Mouse (Mus musculus): Measurements from ENCODE around the gene Chka.

Chka gene

DNA sequence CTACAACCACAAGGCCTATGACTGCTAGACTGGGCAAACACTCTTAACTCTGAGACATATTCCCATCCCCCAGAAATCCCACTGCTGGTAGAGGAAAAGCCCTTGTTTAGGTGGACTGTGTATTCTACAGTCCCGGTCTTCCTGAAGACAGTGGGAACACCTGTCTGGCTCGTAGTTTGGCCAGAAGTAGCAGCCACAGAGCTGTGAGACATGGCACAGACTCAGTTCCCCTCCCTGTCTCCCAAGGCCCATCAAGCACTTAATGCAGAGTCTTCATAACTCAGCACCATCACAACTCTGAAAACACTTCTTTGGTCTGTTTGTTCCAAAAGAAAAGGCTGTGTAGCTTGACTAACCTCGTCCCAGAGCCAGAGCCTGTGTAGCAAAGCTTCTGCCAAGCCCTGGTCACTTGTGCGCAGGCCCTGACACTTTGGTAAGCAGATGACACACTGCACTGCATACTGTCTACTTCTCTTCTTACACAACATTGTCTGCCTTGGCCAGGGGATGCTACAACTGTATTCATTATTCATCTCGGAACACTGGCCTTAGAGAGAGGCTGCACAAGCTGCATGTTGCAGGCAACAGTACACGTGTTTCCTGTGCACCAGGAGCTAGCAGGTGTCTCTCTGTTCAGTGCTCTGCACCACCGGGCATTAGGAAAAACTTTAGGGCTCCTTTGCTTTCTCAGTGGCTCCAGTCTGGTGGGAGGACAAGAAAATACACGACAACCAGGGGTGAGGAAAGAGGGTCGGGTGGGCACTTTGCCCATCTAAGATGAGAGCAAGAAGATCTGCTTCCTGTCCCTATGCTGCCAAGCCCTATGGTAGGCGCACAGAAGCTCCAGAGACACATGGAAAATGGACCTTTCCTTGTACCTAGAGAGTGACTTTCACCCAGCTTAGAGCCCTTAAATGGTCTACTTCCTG, 4.6 kb upstream of the Chka start:
- no peak for DNase-seq (ENCODE audit: low read depth, low spot score)

GRCm38 (mm10) chr19:3847711-3848110, 3.9 kb upstream of the Chka start:
- no peak for DNase-seq (ENCODE audit: low read depth, low spot score)

- DNase-seq (ENCODE audit: low read depth, low spot score), result no peak
Observed at GRCm38 (mm10) chr19:3848207-3848808, 3.3 kb upstream of the Chka start.

GRCm38 (mm10) chr19:3849251-3849650, 2.3 kb upstream of the Chka start:
- DNase-seq (ENCODE audit: low read depth, low spot score), result no peak

DNA sequence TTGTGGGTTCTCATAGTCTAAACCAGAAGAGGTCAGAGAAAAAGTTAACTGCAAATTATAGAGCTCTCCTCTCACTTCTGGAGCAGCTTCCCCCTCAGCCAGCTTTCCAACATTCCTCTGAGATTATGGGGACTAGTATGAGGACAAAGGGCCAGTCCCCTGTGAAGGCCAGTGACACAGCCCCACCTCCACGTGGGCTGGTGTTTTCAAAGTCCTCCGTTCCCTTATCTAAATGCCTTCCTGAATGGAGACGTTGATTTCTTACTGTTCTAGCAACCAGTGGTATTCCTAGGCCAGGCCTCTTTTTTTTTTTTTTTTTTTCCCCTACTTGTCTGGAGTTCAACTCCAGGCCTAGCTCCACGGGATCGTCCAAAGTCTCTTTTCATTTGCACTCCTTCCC, 1.5 kb upstream of the Chka start:
- no peak for DNase-seq (ENCODE audit: low read depth, low spot score)

DNA sequence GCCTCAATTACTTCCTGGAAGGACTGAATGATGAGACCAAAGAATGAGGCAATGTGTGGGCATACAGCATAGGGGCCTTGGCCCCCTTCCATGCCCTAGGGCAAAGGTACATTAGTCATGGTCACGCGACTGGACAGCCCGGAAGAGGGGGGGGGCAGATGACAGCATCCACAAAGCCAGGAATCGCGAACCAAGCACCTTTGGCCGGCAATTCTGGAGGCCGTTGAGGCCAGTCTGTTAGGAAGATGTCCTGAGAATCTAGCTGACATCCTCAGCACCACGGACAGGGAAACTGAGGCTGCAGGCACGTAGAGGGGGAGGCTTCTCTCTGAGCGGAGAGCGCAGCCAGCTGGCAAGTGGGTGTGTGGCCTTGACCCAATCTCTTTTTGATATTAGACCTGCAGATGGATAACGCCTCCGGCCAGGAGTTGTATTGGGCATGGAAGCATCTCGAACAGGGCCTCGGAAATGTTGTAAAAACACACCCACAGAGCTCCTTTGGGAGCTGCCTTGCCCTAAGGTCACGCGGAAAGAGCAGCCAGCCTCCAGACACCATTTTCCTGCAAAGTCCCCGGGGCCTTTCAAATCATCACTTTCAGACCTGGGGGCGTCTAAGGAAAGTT, 615 bp upstream of the Chka start:
- peak; percentile 50 for DNase-seq (ENCODE audit: low read depth, low spot score)

DNA sequence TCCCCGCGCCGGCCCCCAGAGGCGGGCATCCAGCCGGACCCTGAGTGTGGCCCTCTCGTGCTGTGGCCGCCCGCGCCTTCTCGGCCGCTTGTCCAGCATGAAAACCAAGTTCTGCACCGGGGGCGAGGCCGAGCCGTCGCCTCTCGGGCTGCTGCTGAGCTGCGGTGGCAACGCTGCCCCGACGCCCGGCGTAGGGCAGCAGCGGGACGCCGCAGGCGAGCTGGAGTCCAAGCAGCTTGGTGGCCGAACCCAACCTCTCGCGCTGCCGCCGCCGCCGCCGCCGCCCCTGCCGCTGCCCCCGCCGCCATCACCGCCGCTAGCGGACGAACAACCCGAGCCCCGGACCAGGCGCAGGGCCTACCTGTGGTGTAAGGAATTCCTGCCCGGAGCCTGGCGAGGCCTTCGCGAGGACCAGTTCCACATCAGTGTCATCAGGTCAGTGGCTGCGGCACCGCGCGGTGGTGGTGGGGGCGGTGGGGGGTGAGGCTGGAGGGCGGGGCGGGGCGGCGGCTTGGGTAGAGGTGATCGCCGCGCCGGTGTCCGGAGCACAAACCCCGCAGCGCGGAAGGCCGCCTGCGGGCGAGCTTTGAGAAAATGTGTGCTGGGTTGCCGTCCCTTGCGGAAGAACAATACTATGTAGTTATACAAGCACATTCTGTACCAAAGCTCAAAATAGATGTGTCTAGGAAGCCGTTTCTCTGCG, 557 bp downstream of the Chka start:
- DNase-seq (ENCODE audit: low read depth, low spot score), result no peak

- no peak for DNase-seq (ENCODE audit: low read depth, low spot score)
Observed at GRCm38 (mm10) chr19:3853121-3853520, 1.5 kb downstream of the Chka start.

GRCm38 (mm10) chr19:3853891-3854290, 2.3 kb downstream of the Chka start:
- DNase-seq (ENCODE audit: low read depth, low spot score), result no peak

- DNase-seq (ENCODE audit: low read depth, low spot score), result no peak
Observed at GRCm38 (mm10) chr19:3855091-3855490, 3.5 kb downstream of the Chka start.

DNA sequence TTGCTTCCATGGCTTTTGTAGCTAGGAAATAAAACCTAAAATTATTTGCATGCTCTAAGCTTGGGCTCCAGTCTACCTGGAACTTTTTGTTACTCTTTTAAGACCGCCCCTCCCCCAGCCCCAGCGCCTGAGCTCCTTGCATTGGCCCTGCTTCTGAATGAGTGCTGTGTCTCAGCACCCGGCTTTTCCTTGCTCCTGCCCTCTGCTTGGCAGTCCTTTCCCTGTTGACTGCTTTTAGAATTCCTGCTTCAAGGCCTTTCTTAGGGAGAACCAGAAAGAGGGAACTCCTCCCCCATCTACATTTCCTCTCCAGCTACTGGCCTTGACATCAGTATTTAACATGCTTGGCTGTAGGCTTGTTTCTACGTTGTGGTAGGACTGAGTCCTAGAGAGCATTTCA, 4.0 kb downstream of the Chka start:
- no peak for DNase-seq (ENCODE audit: low read depth, low spot score)

- no peak for DNase-seq (ENCODE audit: low read depth, low spot score)
Observed at GRCm38 (mm10) chr19:3857220-3857619, 5.6 kb downstream of the Chka start.

DNA sequence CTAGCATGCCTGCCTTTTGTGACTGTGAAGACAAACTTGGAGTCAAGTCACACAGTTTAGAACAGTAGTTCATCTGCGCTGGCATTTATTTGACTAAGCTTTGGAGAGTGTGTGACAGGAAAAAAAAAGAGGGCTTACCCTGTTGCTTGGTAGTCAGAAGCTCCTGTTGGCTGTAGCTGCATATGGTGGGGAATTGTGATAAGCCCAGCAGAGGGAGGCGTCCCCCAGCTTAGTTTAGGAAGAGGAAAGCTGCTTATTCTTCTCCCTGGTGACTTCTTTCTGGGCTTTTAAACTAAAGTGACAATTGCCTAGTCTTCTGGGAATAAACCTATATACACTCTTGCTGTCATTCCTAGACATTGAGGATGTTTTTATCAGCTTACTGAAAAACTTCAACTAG, 11.1 kb downstream of the Chka start:
- no peak for DNase-seq (ENCODE audit: low read depth, low spot score)

- DNase-seq (ENCODE audit: low read depth, low spot score), result no peak
Observed at GRCm38 (mm10) chr19:3864960-3865359, 13.4 kb downstream of the Chka start.

- DNase-seq (ENCODE audit: low read depth, low spot score), result no peak
Observed at GRCm38 (mm10) chr19:3868290-3868689, 16.7 kb downstream of the Chka start.

- DNase-seq (ENCODE audit: low read depth, low spot score), result no peak
Observed at GRCm38 (mm10) chr19:3871468-3871867, 19.9 kb downstream of the Chka start.

- no peak for DNase-seq (ENCODE audit: low read depth, low spot score)
Observed at GRCm38 (mm10) chr19:3872373-3872772, 20.8 kb downstream of the Chka start.

DNA sequence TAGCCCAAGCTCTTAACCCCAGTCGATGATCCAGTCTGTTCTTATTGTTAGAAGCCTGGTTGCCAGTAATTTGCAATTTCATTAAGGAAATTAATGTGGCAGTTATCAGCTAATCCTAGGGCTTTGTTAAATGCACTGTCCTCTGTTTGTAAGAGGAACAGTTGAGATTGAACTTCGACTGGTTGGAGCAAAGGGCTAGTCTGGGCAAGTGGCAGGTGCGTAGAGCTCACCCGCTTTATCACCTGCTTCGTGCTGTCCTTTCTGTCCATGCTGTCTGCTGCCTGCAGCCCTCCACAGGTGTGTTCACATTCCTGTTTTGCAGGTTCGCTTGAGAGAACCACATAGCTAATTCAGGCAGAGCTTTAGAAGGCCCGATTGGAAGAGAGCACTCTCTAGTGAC, 23.5 kb downstream of the Chka start:
- no peak for DNase-seq (ENCODE audit: low read depth, low spot score)

- no peak for DNase-seq (ENCODE audit: low read depth, low spot score)
Observed at GRCm38 (mm10) chr19:3880054-3880848, 28.7 kb downstream of the Chka start.

DNA sequence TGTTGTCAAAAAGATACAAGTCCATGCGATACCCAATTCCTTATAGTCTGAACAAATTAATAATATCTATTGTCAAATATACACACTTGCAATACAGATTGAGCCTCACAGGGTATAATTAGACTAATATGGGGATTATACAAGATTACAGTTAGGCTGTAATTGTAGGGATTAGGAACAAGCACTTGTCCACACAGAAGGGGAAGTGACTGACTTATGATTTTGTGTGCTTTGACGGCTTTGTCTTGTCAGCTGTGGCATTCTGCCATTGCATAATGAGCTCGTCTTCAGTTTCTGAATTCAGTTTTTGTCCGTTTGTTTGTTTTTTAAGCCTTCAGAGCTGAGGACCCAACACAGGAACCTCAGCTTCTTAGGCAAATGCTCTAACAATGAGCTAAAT, 30.6 kb downstream of the Chka start:
- no peak for DNase-seq (ENCODE audit: low read depth, low spot score)

DNA sequence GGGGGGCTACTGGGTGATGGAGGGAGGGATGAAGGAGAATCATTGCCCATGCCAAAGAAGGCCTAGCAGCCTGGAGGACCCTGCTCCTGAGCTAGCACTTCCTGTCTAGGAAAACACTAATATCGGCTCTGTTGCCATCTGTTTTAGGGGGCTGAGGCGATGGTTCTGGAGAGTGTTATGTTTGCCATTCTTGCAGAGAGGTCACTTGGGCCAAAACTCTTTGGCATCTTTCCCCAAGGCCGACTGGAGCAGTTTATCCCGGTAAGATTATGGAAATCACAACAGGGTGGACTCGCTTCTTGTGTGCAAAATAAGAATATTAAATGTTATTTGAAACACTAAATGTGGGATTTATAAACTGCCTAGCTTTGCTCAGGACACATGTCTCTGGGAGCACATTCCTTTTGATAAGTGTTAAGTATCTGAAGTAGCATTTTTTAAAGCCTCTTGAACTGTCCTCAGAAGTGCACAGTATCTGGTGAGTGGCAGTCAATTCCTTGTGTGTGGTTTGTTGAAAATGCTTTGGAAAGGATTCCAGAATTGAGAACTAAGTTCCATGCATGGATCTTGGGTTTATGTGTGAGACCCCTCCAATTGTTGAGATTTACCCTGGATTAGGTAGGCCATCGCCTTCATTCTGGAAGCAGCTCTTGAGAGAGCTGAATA, 32.9 kb downstream of the Chka start:
- DNase-seq (ENCODE audit: low read depth, low spot score), result no peak
